Mouse (Mus musculus) kidney, postnatal 36 days (tissue): ENCODE results near the gene Pdzk1ip1.
A peak's percentile ranks its signal among the peaks of the same experiment; 100 is the strongest.

Experiments
- DNase-seq, 2 experiments: peaks; one replicate each; pipeline ENCODE4 v3.0.0; 2021 to 2022; ENCODE audit warnings: mixed read lengths in 2 of 2

The Pdzk1ip1 gene

DNA sequence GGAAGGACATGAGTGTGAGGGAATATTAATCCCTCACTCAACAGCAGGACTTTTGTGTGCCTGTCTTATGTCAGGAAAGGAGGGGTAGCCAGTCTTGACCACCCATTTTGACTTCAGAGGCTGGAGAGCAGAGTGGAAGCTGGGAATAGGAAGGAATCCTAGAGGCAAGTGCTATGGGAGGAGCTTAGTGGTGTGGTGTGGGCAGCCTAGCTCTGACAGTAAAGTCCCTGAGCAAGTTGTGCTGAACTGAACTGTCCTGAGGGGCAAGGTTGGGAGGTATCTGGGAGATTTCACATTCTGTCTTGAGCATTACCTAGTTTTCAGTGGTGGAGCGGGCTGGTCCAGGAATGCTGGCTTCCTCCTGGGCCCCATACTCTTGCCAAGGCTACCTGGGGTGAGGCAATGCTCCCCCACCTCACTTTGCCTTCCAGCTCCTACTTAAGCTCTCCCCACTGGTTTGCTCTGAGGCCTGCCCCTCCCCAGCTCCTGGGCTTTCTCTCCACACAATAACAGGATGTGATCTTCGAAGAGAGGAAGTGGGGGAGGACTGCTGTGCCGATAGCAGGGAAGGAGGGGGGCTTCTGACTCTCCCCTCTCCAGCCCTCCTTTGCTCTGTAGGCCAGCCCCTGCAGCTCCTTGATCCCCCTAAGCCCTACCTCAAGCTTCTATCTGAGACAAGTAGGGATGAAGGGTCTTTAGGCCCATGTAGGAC lies 13.1 kb upstream of the Pdzk1ip1 start:
- peak in 1 of 2 experiments; percentile 39 for DNase-seq

- peak; percentile 68 to 82 for DNase-seq
These were observed 9.4 kb upstream of the Pdzk1ip1 start for GRCm38 (mm10) chr4:115078892-115079820.

GRCm38 (mm10) chr4:115079821-115080349 lies 8.6 kb upstream of the Pdzk1ip1 start:
- DNase-seq, result no peak

- DNase-seq, result no peak
These were observed 5.5 kb upstream of the Pdzk1ip1 start for GRCm38 (mm10) chr4:115083031-115083430.

DNA sequence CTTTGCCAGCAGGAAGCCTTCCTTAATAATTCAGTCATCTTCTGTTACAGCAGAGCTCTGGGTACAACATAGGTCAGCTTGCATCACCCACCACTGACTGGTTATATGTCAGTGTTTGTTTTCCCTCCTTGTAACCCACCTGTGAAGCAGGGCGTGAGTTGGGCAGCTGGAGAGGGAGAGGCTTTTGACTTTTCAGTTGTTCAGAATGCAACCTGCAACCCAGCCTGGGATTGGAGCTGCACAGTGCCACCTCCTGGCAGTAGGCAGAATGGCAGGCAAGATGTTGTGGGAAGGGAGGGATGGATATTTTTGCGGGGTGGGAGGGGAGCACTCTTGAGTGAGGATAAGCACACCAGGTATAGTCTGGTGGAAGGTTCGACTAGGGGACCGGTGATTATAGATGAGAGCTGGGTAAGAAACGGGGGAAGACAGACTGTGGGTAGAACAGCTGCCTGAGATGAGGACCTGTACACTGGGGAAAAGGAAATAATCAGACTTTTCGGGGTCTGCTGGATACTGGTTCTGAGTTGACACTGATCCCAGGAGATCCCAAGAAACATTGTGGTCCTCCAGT lies 2.9 kb upstream of the Pdzk1ip1 start:
- peak; percentile 65 to 83 for DNase-seq

- peak; percentile 48 to 71 for DNase-seq
These were observed 2.3 kb upstream of the Pdzk1ip1 start for GRCm38 (mm10) chr4:115086257-115086656.

DNA sequence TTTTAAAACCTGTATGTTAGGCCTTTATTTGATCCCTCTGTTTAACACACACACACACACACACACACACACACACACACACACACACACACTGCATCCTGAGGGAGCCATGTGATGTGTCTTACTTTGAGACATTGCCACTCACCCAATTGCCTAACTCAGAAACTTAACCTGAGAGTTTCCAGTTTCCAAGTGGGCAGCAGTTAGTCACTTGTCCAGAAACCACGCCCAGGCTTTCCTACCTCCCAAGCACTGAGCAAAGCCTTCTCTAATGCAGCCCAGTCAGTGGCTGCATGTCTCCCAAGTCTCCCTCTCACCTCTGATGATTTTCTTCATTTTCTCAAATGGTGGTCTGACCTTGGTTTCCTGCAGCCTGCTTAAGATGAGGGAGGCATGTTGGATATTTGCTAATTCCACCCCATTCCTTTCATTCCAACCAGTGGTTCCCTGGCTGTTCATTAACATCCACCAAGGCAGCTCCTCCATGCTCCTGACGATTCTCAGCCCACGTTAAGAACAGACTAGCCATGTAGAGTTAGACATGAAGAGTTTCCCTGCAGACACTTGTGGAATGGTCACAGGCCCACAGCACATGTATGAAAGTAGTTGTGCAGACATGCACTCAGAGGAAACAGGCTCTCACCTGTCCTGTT lies 1.6 kb upstream of the Pdzk1ip1 start:
- DNase-seq, result peak; percentile 51 to 77

DNA sequence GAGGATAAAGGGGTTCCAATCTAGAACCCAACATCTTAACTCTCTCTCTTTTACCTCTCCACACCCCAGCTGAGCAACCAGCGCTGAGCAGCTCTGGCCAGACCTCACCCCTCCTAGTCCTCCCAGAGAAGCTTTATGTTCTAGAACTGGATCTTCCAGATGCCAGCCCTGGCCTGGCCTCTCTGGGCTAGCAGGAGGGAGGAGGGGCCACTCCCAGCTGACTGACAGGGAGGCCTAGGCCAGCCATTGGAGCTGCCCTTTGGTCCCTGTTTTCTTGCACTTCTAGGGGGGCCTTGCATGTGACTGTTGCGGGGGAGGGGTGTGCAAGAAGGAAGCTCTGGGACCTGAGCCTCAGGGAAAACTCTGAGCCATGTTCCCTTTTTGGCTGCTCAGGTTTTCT lies 2.1 kb downstream of the Pdzk1ip1 start:
- peak; percentile 87 to 90 for DNase-seq

DNA sequence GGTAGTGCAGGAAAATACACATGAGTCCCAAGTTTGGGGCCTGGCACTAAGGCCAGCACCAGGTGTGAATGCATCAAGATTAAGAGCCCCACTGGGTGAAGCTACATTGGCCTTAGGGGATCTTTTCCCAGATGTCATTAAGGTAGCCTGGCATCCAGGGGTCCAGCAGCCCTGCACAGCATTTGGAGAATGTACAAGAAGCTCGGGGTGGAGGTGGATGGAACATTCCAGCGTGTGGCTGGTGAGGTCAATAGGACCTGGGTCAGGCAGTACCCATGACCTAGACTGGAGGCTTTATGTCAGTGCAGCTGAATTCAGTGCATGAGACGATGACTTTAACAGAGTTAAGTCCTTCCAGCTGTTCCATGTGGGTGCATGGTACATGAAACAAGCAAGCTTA lies 3.3 kb downstream of the Pdzk1ip1 start:
- DNase-seq, result peak; percentile 35 to 37

- DNase-seq, result peak; percentile 72 to 84
These were observed 4.9 kb downstream of the Pdzk1ip1 start for GRCm38 (mm10) chr4:115093331-115093864.

DNA sequence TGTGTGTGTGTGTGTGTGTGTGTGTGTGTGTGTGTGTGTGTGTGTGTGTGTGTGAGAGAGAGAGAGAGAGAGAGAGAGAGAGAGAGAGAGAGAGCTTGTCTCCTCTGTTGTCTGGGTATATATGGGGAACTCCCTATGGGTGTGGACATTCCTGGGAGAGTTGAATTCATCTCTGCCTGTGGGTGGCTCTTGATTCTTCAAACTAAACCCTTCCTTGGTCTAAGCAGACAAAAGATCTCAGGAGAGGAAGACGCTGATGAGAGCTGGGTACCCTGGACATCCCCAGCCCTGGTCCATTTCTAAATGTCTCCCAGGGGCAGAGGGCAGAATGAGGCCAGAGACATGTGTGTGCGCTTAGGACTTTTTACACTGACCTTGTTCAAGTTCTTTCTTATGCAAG lies 5.5 kb downstream of the Pdzk1ip1 start:
- peak; percentile 25 to 27 for DNase-seq

- DNase-seq, result peak; percentile 70 to 84
These were observed 7.3 kb downstream of the Pdzk1ip1 start for GRCm38 (mm10) chr4:115095671-115096434.

GRCm38 (mm10) chr4:115096435-115097145 lies 8.1 kb downstream of the Pdzk1ip1 start:
- DNase-seq, result peak; percentile 60 to 65

GRCm38 (mm10) chr4:115097146-115097496 lies 8.6 kb downstream of the Pdzk1ip1 start:
- peak; percentile 31 to 81 for DNase-seq

DNA sequence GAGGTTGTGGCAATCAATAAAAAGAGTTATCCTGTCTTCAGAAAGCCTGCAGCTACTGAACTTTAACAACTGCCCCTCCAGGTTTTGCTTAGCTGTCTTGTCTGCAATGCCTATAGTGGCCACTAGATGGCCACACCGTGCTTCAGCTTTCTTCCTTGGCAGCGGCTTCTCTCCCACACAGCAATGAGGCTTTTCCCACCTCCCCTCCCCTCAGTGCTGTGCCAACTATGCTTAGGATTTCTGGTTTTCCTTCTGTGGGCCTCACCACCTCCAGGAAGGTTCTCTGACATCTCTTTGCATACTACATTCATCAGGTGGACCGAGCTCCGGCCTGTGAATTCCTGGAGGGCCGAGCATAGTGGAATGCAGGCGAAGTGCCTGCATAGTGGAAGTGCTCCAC lies 13.2 kb downstream of the Pdzk1ip1 start:
- peak; percentile 56 to 82 for DNase-seq

DNA sequence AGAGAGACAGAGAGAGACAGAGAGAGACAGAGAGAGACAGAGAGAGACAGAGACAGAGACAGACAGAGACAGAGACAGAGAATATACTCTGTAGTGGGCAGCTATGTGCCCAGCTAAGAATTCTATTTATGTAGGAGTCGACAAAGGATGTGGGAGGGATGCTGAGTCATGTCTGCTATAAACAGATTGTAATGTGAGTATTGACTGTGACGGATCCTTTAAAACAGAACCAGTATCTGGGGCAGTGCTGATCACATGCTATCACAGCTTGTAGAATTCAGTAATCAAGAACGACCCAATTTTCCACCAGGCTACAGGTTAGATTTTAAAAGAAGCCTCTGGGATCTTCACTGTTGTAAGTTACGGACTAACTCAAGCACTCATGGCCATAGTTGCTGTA lies 15.0 kb downstream of the Pdzk1ip1 start:
- no peak for DNase-seq

GRCm38 (mm10) chr4:115111167-115111566 lies 22.7 kb downstream of the Pdzk1ip1 start:
- no peak for DNase-seq

GRCm38 (mm10) chr4:115113266-115113665 lies 24.8 kb downstream of the Pdzk1ip1 start:
- DNase-seq, result no peak

- DNase-seq, result no peak
These were observed 31.1 kb downstream of the Pdzk1ip1 start for GRCm38 (mm10) chr4:115119642-115120041.

DNA sequence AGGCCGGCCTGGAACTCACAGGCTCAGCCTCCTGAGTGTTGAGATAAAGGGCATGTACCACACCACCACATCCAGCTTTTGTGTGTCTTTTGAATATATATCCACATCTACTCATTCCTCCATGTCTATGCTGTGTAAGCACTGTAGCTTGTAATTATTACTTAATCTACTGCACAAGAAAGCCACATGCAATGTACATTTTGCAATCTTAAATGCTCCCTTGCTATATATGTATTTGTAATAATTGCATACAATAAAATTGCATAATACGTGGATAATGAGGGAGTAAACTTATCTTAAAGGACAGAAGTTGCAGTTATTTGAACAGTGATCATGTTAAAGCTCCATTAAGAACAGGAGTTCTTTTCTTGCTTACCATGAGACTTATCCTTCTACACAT lies 32.7 kb downstream of the Pdzk1ip1 start:
- DNase-seq, result no peak

- DNase-seq, result peak in 1 of 2 experiments; percentile 27
These were observed 33.1 kb downstream of the Pdzk1ip1 start for GRCm38 (mm10) chr4:115121608-115122007.
